Mouse (Mus musculus): ENCODE data around the gene Slc3a1. TPM values are rescaled to one million over a fixed set of nuclear protein-coding genes. Genes with fewer than 3 reads are reported as not detected.

Slc3a1 gene
- polyA plus RNA-seq, 1 experiment from 2014 or later, result 0.37 TPM

DNA sequence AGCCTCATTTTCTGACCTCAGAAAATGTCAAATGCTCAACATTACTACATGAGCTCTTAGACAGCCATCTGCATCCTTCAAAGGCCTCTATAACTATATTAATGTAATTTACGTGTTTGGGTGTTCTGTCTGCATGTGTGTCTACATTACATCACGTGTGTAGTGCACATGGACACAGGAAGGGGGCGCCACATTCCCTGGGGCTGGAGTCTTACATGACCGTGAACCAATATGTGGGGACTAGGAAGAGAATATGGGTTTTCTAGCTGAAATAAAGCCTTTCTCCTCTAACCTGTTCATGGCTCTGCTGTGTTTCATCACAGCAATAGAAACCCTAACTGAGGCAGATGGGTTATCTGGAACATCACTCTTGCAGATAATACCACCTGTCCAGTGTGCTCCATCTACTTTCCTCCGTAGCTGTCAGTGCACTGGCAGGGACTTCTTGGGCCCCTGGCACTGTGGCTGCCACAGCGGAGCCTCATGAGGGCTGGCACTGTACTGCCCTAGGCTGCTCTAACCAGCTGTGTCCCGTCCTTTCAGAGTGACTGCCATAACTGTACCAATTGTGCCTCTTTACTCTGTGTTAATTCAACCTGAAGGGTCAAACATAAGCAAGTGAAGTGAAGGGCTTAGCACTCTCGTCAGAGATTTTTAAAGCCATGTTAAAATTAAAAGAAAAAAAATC lies 43.1 kb downstream of the Slc3a1 start:
- H3K4me3 ChIP-seq, result no peak overlapping the region
- H3K36me3 ChIP-seq, result peaks cover 62% of the 10 kb centered on the region
- ATAC-seq (ENCODE audit: insufficient number of reproducible peaks, insufficient read depth, low FRiP score, low TSS enrichment, low read depth), result no peak
- WGBS, result 90% methylated on average over 8 of the region's 8 CpGs
- no peak overlapping the region for H3K27ac ChIP-seq
- H3K9me3 ChIP-seq, result no peaks in the 10 kb centered on the region
- H3K27me3 ChIP-seq, result no peaks in the 10 kb centered on the region
- H3K9ac ChIP-seq, result no peak overlapping the region
- peaks cover 10% of the 10 kb centered on the region for H3K4me1 ChIP-seq
- H3K4me2 ChIP-seq, result no peak overlapping the region

- WGBS, result 45% methylated on average over 11 of the region's 11 CpGs
- no peak for ATAC-seq (ENCODE audit: insufficient number of reproducible peaks, insufficient read depth, low FRiP score, low TSS enrichment, low read depth)
- Histone ChIP-seq H3K27ac (no peak overlapping the region), H3K9me3 (no peaks in the 10 kb centered on the region), H3K36me3 (peaks cover 63% of the 10 kb centered on the region), H3K4me2 (no peak overlapping the region), H3K27me3 (no peaks in the 10 kb centered on the region), H3K9ac (no peak overlapping the region), H3K4me1 (peaks cover 10% of the 10 kb centered on the region), H3K4me3 (no peak overlapping the region)
These were observed 44.2 kb downstream of the Slc3a1 start for GRCm38 (mm10) chr17:85072383-85072782.

DNA sequence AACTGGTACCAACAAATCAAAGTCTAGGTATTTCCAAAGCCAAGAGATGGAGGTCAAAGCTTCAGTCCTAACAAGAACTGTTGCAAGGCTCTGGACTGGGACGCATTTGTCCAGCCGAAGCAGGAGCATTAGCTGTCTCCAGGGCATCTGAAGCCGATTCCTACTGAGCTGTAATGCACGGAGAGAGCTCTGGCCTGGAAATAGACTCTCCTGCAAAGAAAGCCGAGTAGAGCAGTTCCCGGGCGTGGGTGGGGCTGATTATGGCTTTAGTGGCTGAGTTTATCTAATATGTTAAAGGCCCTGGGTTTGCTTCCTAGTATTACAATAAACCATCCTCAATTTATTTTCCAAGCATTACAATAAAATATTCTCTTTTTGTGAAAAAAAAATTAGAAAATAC lies 45.0 kb downstream of the Slc3a1 start:
- WGBS, result 52% methylated on average over 7 of the region's 7 CpGs
- Histone ChIP-seq H3K36me3 (peaks cover 66% of the 10 kb centered on the region), H3K9ac (no peak overlapping the region), H3K27me3 (no peaks in the 10 kb centered on the region), H3K4me3 (no peak overlapping the region), H3K9me3 (no peaks in the 10 kb centered on the region), H3K4me2 (no peak overlapping the region), H3K4me1 (peaks cover 10% of the 10 kb centered on the region), H3K27ac (no peak overlapping the region)
- no peak for ATAC-seq (ENCODE audit: insufficient number of reproducible peaks, insufficient read depth, low FRiP score, low TSS enrichment, low read depth)

- 91% methylated on average over 4 of the region's 4 CpGs for WGBS
- no peak for ATAC-seq (ENCODE audit: insufficient number of reproducible peaks, insufficient read depth, low FRiP score, low TSS enrichment, low read depth)
- no peak overlapping the region for H3K9ac ChIP-seq
- H3K4me2 ChIP-seq, result no peak overlapping the region
- peaks cover 10% of the 10 kb centered on the region for H3K4me1 ChIP-seq
- no peaks in the 10 kb centered on the region for H3K27me3 ChIP-seq
- H3K9me3 ChIP-seq, result no peaks in the 10 kb centered on the region
- H3K27ac ChIP-seq, result no peak overlapping the region
- H3K36me3 ChIP-seq, result peaks cover 66% of the 10 kb centered on the region
- H3K4me3 ChIP-seq, result no peak overlapping the region
These were observed 45.9 kb downstream of the Slc3a1 start for GRCm38 (mm10) chr17:85074083-85074482.

- Histone ChIP-seq H3K4me2 (no peak overlapping the region), H3K4me1 (no peaks in the 10 kb centered on the region), H3K27me3 (no peaks in the 10 kb centered on the region), H3K36me3 (peaks cover 52% of the 10 kb centered on the region), H3K9me3 (no peaks in the 10 kb centered on the region), H3K4me3 (no peak overlapping the region), H3K9ac (no peak overlapping the region), H3K27ac (no peak overlapping the region)
- 93% methylated on average over 3 of the region's 3 CpGs for WGBS
- no peak for ATAC-seq (ENCODE audit: insufficient number of reproducible peaks, insufficient read depth, low FRiP score, low TSS enrichment, low read depth)
These were observed 51.1 kb downstream of the Slc3a1 start for GRCm38 (mm10) chr17:85079276-85079675.

- Histone ChIP-seq H3K9ac (no peak overlapping the region), H3K9me3 (no peaks in the 10 kb centered on the region), H3K4me3 (no peak overlapping the region), H3K36me3 (peaks cover 46% of the 10 kb centered on the region), H3K4me2 (no peak overlapping the region), H3K27me3 (no peaks in the 10 kb centered on the region), H3K27ac (no peak overlapping the region), H3K4me1 (no peaks in the 10 kb centered on the region)
- WGBS, result 93% methylated on average over 11 of the region's 11 CpGs
- ATAC-seq (ENCODE audit: insufficient number of reproducible peaks, insufficient read depth, low FRiP score, low TSS enrichment, low read depth), result no peak
These were observed 52.6 kb downstream of the Slc3a1 start for GRCm38 (mm10) chr17:85080781-85081180.

DNA sequence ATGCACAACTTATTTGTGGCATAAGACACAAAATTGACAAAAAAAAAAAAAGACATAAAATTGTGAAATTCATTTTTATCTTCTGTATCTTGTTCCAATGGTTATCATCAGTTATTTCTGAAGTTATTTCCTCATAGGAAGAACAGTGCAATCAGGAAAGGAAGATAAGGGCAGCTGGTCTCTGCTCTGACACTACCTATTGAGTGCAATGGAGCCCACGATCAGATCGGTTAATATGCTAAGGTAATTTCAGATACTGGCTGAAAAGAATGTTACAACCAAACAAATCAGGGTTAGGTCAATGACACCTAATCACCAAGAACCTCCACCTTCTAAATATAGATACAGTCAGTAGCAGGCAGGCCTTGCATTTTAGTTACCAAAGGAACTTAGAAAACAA lies 57.2 kb downstream of the Slc3a1 start:
- Histone ChIP-seq H3K9ac (no peak overlapping the region), H3K4me3 (no peak overlapping the region), H3K27me3 (no peaks in the 10 kb centered on the region), H3K36me3 (peaks cover 10% of the 10 kb centered on the region), H3K4me2 (no peak overlapping the region), H3K9me3 (no peaks in the 10 kb centered on the region), H3K27ac (no peak overlapping the region), H3K4me1 (peaks cover 11% of the 10 kb centered on the region)
- WGBS, result 87% methylated on average over 2 of the region's 2 CpGs
- no peak for ATAC-seq (ENCODE audit: insufficient number of reproducible peaks, insufficient read depth, low FRiP score, low TSS enrichment, low read depth)

- H3K9ac ChIP-seq, result no peak overlapping the region
- 89% methylated on average over 1 of the region's 1 CpGs for WGBS
These were observed 58.3 kb downstream of the Slc3a1 start for GRCm38 (mm10) chr17:85086501-85086900.

GRCm38 (mm10) chr17:85087591-85087990 lies 59.4 kb downstream of the Slc3a1 start:
- no peaks in the 10 kb centered on the region for H3K9me3 ChIP-seq
- no peak overlapping the region for H3K9ac ChIP-seq
- H3K27ac ChIP-seq, result no peak overlapping the region
- H3K36me3 ChIP-seq, result peaks cover 3% of the 10 kb centered on the region; the same call in 1 of the 2 replicates
- H3K4me2 ChIP-seq, result no peak overlapping the region
- peaks cover 19% of the 10 kb centered on the region for H3K4me1 ChIP-seq
- 86% methylated on average over 5 of the region's 5 CpGs for WGBS
- H3K4me3 ChIP-seq, result no peak overlapping the region
- ATAC-seq (ENCODE audit: insufficient number of reproducible peaks, insufficient read depth, low FRiP score, low TSS enrichment, low read depth), result no peak
- H3K27me3 ChIP-seq, result no peaks in the 10 kb centered on the region

More at GRCm38 (mm10) chr17:85086501-85086900, 58.3 kb downstream of the Slc3a1 start:
- no peak for ATAC-seq (ENCODE audit: insufficient number of reproducible peaks, insufficient read depth, low FRiP score, low TSS enrichment, low read depth)
- Histone ChIP-seq H3K36me3 (peaks cover 3% of the 10 kb centered on the region; the same call in 1 of the 2 replicates), H3K4me2 (no peak overlapping the region), H3K4me1 (peaks cover 15% of the 10 kb centered on the region), H3K4me3 (no peak overlapping the region), H3K27me3 (no peaks in the 10 kb centered on the region), H3K9me3 (no peaks in the 10 kb centered on the region), H3K27ac (no peak overlapping the region)

DNA sequence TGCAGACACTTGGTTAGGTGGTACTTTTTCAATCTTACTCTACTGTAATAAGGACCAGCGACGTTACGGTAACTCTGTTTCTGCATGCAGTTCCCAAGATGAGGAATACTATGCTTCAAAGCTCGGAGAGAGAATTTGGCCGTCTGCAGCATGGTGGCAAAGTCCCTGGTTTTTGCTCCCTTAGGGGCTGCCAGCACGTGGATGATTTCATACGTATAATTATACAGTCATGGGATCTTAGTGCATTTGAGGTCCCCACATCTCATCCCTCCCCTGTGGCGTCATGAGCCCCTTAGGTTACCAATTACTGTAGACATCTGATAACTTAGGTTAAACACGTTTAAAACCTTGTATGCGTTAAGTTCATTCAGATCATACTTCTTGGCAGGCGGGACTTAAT lies 60.2 kb downstream of the Slc3a1 start:
- Histone ChIP-seq H3K9ac (no peak overlapping the region), H3K4me2 (peak overlapping the region; percentile 77; the same call in 1 of the 2 replicates), H3K4me1 (peaks cover 19% of the 10 kb centered on the region), H3K4me3 (no peak overlapping the region), H3K27ac (no peak overlapping the region), H3K36me3 (no peaks in the 10 kb centered on the region), H3K27me3 (no peaks in the 10 kb centered on the region), H3K9me3 (no peaks in the 10 kb centered on the region)
- ATAC-seq (ENCODE audit: insufficient number of reproducible peaks, insufficient read depth, low FRiP score, low TSS enrichment, low read depth), result no peak
- WGBS, result 66% methylated on average over 11 of the region's 11 CpGs

DNA sequence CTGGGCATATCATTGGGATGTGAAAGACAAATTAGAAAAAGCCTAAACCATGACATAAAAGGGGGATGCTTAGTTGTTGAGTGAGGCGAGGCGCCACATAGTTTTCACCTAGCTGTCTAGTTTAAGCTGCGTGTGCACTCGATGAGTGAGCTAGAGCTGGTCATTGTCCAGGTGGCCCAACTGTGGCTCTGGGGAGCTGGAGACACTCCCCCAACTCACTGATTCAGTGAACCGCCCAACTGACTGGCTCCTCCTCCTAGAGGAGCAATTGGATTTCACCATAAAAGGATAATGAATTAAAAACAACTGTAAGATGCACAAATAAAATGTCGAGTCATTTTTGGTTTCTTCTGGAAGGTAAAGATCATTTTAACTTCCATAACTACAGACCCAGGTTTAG lies 60.8 kb downstream of the Slc3a1 start:
- Histone ChIP-seq H3K4me3 (peak overlapping the region; percentile 96), H3K9me3 (no peaks in the 10 kb centered on the region), H3K4me2 (peak overlapping the region; percentile 77), H3K4me1 (peaks cover 19% of the 10 kb centered on the region), H3K27ac (no peak overlapping the region), H3K9ac (no peak overlapping the region), H3K27me3 (no peaks in the 10 kb centered on the region), H3K36me3 (no peaks in the 10 kb centered on the region)
- 38% methylated on average over 6 of the region's 6 CpGs for WGBS
- no peak for ATAC-seq (ENCODE audit: insufficient number of reproducible peaks, insufficient read depth, low FRiP score, low TSS enrichment, low read depth)

DNA sequence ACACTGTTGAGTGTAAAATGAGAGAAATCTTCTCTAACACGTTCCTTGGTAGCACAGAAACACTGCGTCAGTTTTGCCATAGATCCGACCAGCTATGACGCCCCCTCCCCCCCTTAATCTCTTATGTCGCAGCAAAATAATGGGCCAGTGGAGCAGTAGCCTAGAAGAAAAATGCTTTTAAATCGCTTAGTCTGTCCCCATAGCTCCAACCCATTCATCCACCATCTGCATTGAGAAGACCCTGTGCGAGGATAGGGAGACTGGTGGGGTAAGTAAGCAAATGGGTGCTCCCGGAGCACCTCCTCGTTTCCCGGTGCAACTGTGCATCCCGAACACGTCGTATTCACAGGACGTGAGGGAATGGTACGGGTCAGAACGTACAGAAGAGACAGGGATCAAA lies 61.4 kb downstream of the Slc3a1 start:
- H3K4me3 ChIP-seq, result peak overlapping the region; percentile 96
- H3K4me2 ChIP-seq, result peak overlapping the region; percentile 77
- H3K27ac ChIP-seq, result peak overlapping the region; percentile 85
- WGBS, result under 1% methylated on average over 16 of the region's 16 CpGs
- H3K9ac ChIP-seq, result peak overlapping the region; percentile 80
- peaks cover 19% of the 10 kb centered on the region for H3K4me1 ChIP-seq
- ATAC-seq (ENCODE audit: insufficient number of reproducible peaks, insufficient read depth, low FRiP score, low TSS enrichment, low read depth), result no peak
- H3K27me3 ChIP-seq, result no peaks in the 10 kb centered on the region
- no peaks in the 10 kb centered on the region for H3K9me3 ChIP-seq
- H3K36me3 ChIP-seq, result no peaks in the 10 kb centered on the region

Measured in embryonic facial prominence, embryonic 13.5 days (tissue).